Mouse (Mus musculus): ENCODE data around the gene Hist1h4m.
"Not testable (repeated sequence)": the region's sequence is repeated elsewhere in the genome, so short reads cannot be mapped to it uniquely, and the experiment has no call there.

Hist1h4m gene

GRCm38 (mm10) chr13:21797163-21797562 lies 14.4 kb upstream of the Hist1h4m start:
- in situ Hi-C loops (cut with MboI; ENCODE audit: low sequenced_read_pairs), result loop anchor here (25.0 kb wide), 1 partner anchor 1765 kb away; the partner anchor contains the start of genes Hist1h1d, Hist1h2ad, Hist1h2ae and Hist1h2bf

- in situ Hi-C loops (cut with MboI; ENCODE audit: low sequenced_read_pairs), result not testable (repeated sequence)
Measured at GRCm38 (mm10) chr13:21803058-21803457, 8.5 kb upstream of the Hist1h4m start.

- in situ Hi-C loops (cut with MboI; ENCODE audit: low sequenced_read_pairs), result not testable (repeated sequence)
Measured at GRCm38 (mm10) chr13:21810073-21810472, 1.5 kb upstream of the Hist1h4m start, which contains the start of the genes Hist1h2bq and Hist1h2ao. TSS of gene Hist1h2bq (minus strand) at chr13:21810197. TSS of gene Hist1h2ao (plus strand) at chr13:21810465.

GRCm38 (mm10) chr13:21811074-21811473 lies 472 bp upstream of the Hist1h4m start:
- in situ Hi-C loops (cut with MboI; ENCODE audit: low sequenced_read_pairs), result not testable (repeated sequence)

- in situ Hi-C loops (cut with MboI; ENCODE audit: low sequenced_read_pairs), result not testable (repeated sequence)
Measured at GRCm38 (mm10) chr13:21812092-21812491, 546 bp downstream of the Hist1h4m start.

- in situ Hi-C loops (cut with MboI; ENCODE audit: low sequenced_read_pairs), result not testable (repeated sequence)
Measured at GRCm38 (mm10) chr13:21820082-21820890, 8.7 kb downstream of the Hist1h4m start.

GRCm38 (mm10) chr13:21828511-21828910 lies 17.0 kb downstream of the Hist1h4m start:
- in situ Hi-C loops (cut with MboI; ENCODE audit: low sequenced_read_pairs), result no loop called here

GRCm38 (mm10) chr13:21830344-21830743 lies 18.8 kb downstream of the Hist1h4m start:
- in situ Hi-C loops (cut with MboI; ENCODE audit: low sequenced_read_pairs), result no loop called here

GRCm38 (mm10) chr13:21831418-21832394 lies 20.2 kb downstream of the Hist1h4m start, which contains the start of gene Hist1h4n:
TSS of gene Hist1h4n (minus strand) at chr13:21832196.
- in situ Hi-C loops (cut with MboI; ENCODE audit: low sequenced_read_pairs), result not testable (repeated sequence)

GRCm38 (mm10) chr13:21833461-21833860 lies 21.9 kb downstream of the Hist1h4m start, which contains the start of the genes Hist1h2ap and Hist1h2br:
TSS of gene Hist1h2ap (minus strand) at chr13:21833507.
TSS of gene Hist1h2br (plus strand) at chr13:21833743.
- in situ Hi-C loops (cut with MboI; ENCODE audit: low sequenced_read_pairs), result not testable (repeated sequence)

- in situ Hi-C loops (cut with MboI; ENCODE audit: low sequenced_read_pairs), result not testable (repeated sequence)
Measured at GRCm38 (mm10) chr13:21840508-21840907, 29.0 kb downstream of the Hist1h4m start.

- in situ Hi-C loops (cut with MboI; ENCODE audit: low sequenced_read_pairs), result not testable (repeated sequence)
Measured at GRCm38 (mm10) chr13:21846356-21846755, 34.8 kb downstream of the Hist1h4m start.

- in situ Hi-C loops (cut with MboI; ENCODE audit: low sequenced_read_pairs), result no loop called here
Measured at GRCm38 (mm10) chr13:21847883-21848282, 36.3 kb downstream of the Hist1h4m start.

GRCm38 (mm10) chr13:21850696-21851095 lies 39.1 kb downstream of the Hist1h4m start:
- in situ Hi-C loops (cut with MboI; ENCODE audit: low sequenced_read_pairs), result loop anchor here (25.0 kb wide), 1 partner anchor 162 kb away; the partner anchor contains the start of gene Prss16

GRCm38 (mm10) chr13:21852215-21852945 lies 40.8 kb downstream of the Hist1h4m start:
- in situ Hi-C loops (cut with MboI; ENCODE audit: low sequenced_read_pairs), result loop anchor here (25.0 kb wide), 1 partner anchor 160 kb away; the partner anchor contains the start of gene Prss16

GRCm38 (mm10) chr13:21855146-21855545 lies 43.6 kb downstream of the Hist1h4m start:
- in situ Hi-C loops (cut with MboI; ENCODE audit: low sequenced_read_pairs), result loop anchor here (25.0 kb wide), 1 partner anchor 157 kb away; the partner anchor contains the start of gene Prss16

GRCm38 (mm10) chr13:21855698-21856162 lies 44.2 kb downstream of the Hist1h4m start:
- in situ Hi-C loops (cut with MboI; ENCODE audit: low sequenced_read_pairs), result loop anchor here (25.0 kb wide), 1 partner anchor 157 kb away; the partner anchor contains the start of gene Prss16

GRCm38 (mm10) chr13:21861608-21862007 lies 50.1 kb downstream of the Hist1h4m start:
- in situ Hi-C loops (cut with MboI; ENCODE audit: low sequenced_read_pairs), result loop anchor here (25.0 kb wide), 1 partner anchor 151 kb away; the partner anchor contains the start of gene Prss16
